Mouse (Mus musculus): ENCODE measurements around the gene Ccdc3.

GRCm38 (mm10) chr2:5129099-5129498 lies 8.5 kb upstream of the Ccdc3 start:
- TF ChIP-seq CTCF (IDR thresholded peaks at IDR 0.05; ENCODE audit: control insufficient read depth, insufficient read depth, insufficient read length) (no peak), USF1 (IDR thresholded peaks at IDR 0.05; ENCODE audit: low read depth) (no peak)
